Mouse (Mus musculus): Measurements from ENCODE around the gene 4930430F08Rik.
"Not testable (repeated sequence)": the region's sequence is repeated elsewhere in the genome, so short reads cannot be mapped to it uniquely, and the experiment has no call there.

4930430F08Rik gene

GRCm38 (mm10) chr10:100590323-100590722 lies at the start of gene 4930430F08Rik, which contains the start of gene 1700017N19Rik:
Gene 4930430F08Rik, minus strand, starts transcription at chr10:100590423.
Gene 1700017N19Rik, plus strand, starts transcription at chr10:100590484.
- no peak for DNase-seq (ENCODE audit: low spot score)

GRCm38 (mm10) chr10:100629762-100630438 lies 39.7 kb upstream of the 4930430F08Rik start:
- DNase-seq (ENCODE audit: low spot score): peak; percentile 57

- no peak for DNase-seq (ENCODE audit: low spot score)
Observed at GRCm38 (mm10) chr10:100622494-100622893, 32.3 kb upstream of the 4930430F08Rik start.

GRCm38 (mm10) chr10:100620040-100620439 lies 29.8 kb upstream of the 4930430F08Rik start:
- no peak for DNase-seq (ENCODE audit: low spot score)

GRCm38 (mm10) chr10:100619474-100619873 lies 29.3 kb upstream of the 4930430F08Rik start:
- no peak for DNase-seq (ENCODE audit: low spot score)

GRCm38 (mm10) chr10:100617233-100617903 lies 27.1 kb upstream of the 4930430F08Rik start:
- DNase-seq (ENCODE audit: low spot score): no peak

GRCm38 (mm10) chr10:100604254-100604653 lies 14.0 kb upstream of the 4930430F08Rik start:
- DNase-seq (ENCODE audit: low spot score): no peak

- DNase-seq (ENCODE audit: low spot score): no peak
Observed at GRCm38 (mm10) chr10:100603511-100603910, 13.3 kb upstream of the 4930430F08Rik start.

- no peak for DNase-seq (ENCODE audit: low spot score)
Observed at GRCm38 (mm10) chr10:100598339-100598738, 8.1 kb upstream of the 4930430F08Rik start.

GRCm38 (mm10) chr10:100588932-100589388 lies 1.3 kb downstream of the 4930430F08Rik start:
- DNase-seq (ENCODE audit: low spot score): peak; percentile 93

GRCm38 (mm10) chr10:100588524-100588923 lies 1.7 kb downstream of the 4930430F08Rik start:
- no peak for DNase-seq (ENCODE audit: low spot score)

GRCm38 (mm10) chr10:100584178-100584577 lies 6.0 kb downstream of the 4930430F08Rik start:
- DNase-seq (ENCODE audit: low spot score): no peak

GRCm38 (mm10) chr10:100575294-100575693 lies 14.9 kb downstream of the 4930430F08Rik start:
- no peak for DNase-seq (ENCODE audit: low spot score)

- DNase-seq (ENCODE audit: low spot score): no peak
Observed at GRCm38 (mm10) chr10:100574505-100575149, 15.6 kb downstream of the 4930430F08Rik start.

GRCm38 (mm10) chr10:100571707-100572106 lies 18.5 kb downstream of the 4930430F08Rik start:
- DNase-seq (ENCODE audit: low spot score): no peak

- DNase-seq (ENCODE audit: low spot score): no peak
Observed at GRCm38 (mm10) chr10:100564112-100564511, 26.1 kb downstream of the 4930430F08Rik start.

GRCm38 (mm10) chr10:100560194-100560883 lies 29.9 kb downstream of the 4930430F08Rik start:
- DNase-seq (ENCODE audit: low spot score): not testable (repeated sequence)

- no peak for DNase-seq (ENCODE audit: low spot score)
Observed at GRCm38 (mm10) chr10:100556566-100557175, 33.6 kb downstream of the 4930430F08Rik start.

- DNase-seq (ENCODE audit: low spot score): no peak
Observed at GRCm38 (mm10) chr10:100524499-100525390, 65.5 kb downstream of the 4930430F08Rik start.

GRCm38 (mm10) chr10:100522330-100522729 lies 67.9 kb downstream of the 4930430F08Rik start:
- no peak for DNase-seq (ENCODE audit: low spot score)
